Mouse (Mus musculus): ENCODE results near the gene Cox7a2l.

Gene Cox7a2l

GRCm38 (mm10) chr17:83517280-83518015, at the start of gene Cox7a2l:
Gene Cox7a2l (minus strand): TSS chr17:83517330.
- in situ Hi-C loops (cut with MseI, MboI), result no loop called here

- in situ Hi-C loops (cut with MseI, MboI), result no loop called here
Observed at GRCm38 (mm10) chr17:83565506-83565905, 48.4 kb upstream of the Cox7a2l start.

GRCm38 (mm10) chr17:83564119-83564820, 47.1 kb upstream of the Cox7a2l start:
- in situ Hi-C loops (cut with MseI, MboI), result no loop called here

GRCm38 (mm10) chr17:83563703-83564111, 46.6 kb upstream of the Cox7a2l start:
- in situ Hi-C loops (cut with MseI, MboI), result no loop called here

- in situ Hi-C loops (cut with MseI, MboI), result no loop called here
Observed at GRCm38 (mm10) chr17:83562153-83563010, 45.3 kb upstream of the Cox7a2l start.

- in situ Hi-C loops (cut with MseI, MboI), result no loop called here
Observed at GRCm38 (mm10) chr17:83559081-83559480, 42.0 kb upstream of the Cox7a2l start.

- in situ Hi-C loops (cut with MseI, MboI), result no loop called here
Observed at GRCm38 (mm10) chr17:83555836-83556235, 38.7 kb upstream of the Cox7a2l start.

GRCm38 (mm10) chr17:83554997-83555396, 37.9 kb upstream of the Cox7a2l start:
- in situ Hi-C loops (cut with MseI, MboI), result no loop called here

GRCm38 (mm10) chr17:83548501-83549233, 31.5 kb upstream of the Cox7a2l start:
- in situ Hi-C loops (cut with MseI, MboI), result no loop called here

GRCm38 (mm10) chr17:83547145-83547544, 30.0 kb upstream of the Cox7a2l start:
- in situ Hi-C loops (cut with MseI, MboI), result no loop called here

- in situ Hi-C loops (cut with MseI, MboI), result no loop called here
Observed at GRCm38 (mm10) chr17:83545756-83546742, 28.9 kb upstream of the Cox7a2l start.

- in situ Hi-C loops (cut with MseI, MboI), result no loop called here
Observed at GRCm38 (mm10) chr17:83545259-83545658, 28.1 kb upstream of the Cox7a2l start.

- in situ Hi-C loops (cut with MseI, MboI), result no loop called here
Observed at GRCm38 (mm10) chr17:83542424-83542823, 25.3 kb upstream of the Cox7a2l start.

- in situ Hi-C loops (cut with MseI, MboI), result no loop called here
Observed at GRCm38 (mm10) chr17:83539262-83540037, 22.3 kb upstream of the Cox7a2l start.

- in situ Hi-C loops (cut with MseI, MboI), result no loop called here
Observed at GRCm38 (mm10) chr17:83538694-83539093, 21.6 kb upstream of the Cox7a2l start.

GRCm38 (mm10) chr17:83538141-83538540, 21.0 kb upstream of the Cox7a2l start:
- in situ Hi-C loops (cut with MseI, MboI), result no loop called here

- in situ Hi-C loops (cut with MseI, MboI), result no loop called here
Observed at GRCm38 (mm10) chr17:83533150-83533549, 16.0 kb upstream of the Cox7a2l start.

- in situ Hi-C loops (cut with MseI, MboI), result no loop called here
Observed at GRCm38 (mm10) chr17:83527651-83528381, 10.7 kb upstream of the Cox7a2l start.
